Mouse (Mus musculus) CH12.LX (cell line): ENCODE measurements around the gene Zfp239. TPM values are rescaled to one million over a fixed set of nuclear protein-coding genes. Genes with fewer than 3 reads are reported as not detected.

Experiments
- DNase-seq: peaks from one replicate; pipeline ENCODE4 v3.0.0-alpha.2; 2013; ENCODE audit errors: extremely low read depth
- H3K27ac ChIP-seq: 2 replicates; pipeline ENCODE4 v1.5.1; 2012; ENCODE audit warnings: low read depth, mild to moderate bottlenecking, control low read depth, moderate library complexity; ENCODE audit not compliant: insufficient read depth
- H3K27me3 ChIP-seq: replicated peaks from 2 replicates; pipeline ENCODE3; 2012; ENCODE audit warnings: inconsistent platforms
- H3K36me3 ChIP-seq, 2 experiments: replicated peaks in 1 of 2; 2 replicates each; pipeline versions ENCODE3 to v1.6.1; 2012; ENCODE audit warnings: inconsistent platforms in 1 of 2, low read length in 1 of 2, mild to moderate bottlenecking in 1 of 2, mixed read lengths in 1 of 2, moderate library complexity in 1 of 2; ENCODE audit not compliant: control insufficient read depth in 1 of 2, insufficient read depth in 1 of 2
- H3K4me1 ChIP-seq, 2 experiments: 2 replicates each; pipeline ENCODE4 v1.6.1; 2012; ENCODE audit warnings: inconsistent platforms in 1 of 2, moderate library complexity in 1 of 2; ENCODE audit not compliant: insufficient read depth in 2 of 2, control insufficient read depth in 1 of 2
- H3K4me2 ChIP-seq: 2 replicates; pipeline ENCODE4 v1.6.1; 2012; ENCODE audit warnings: low read depth, mild to moderate bottlenecking, control low read depth; ENCODE audit not compliant: poor library complexity, insufficient read depth, severe bottlenecking
- H3K4me3 ChIP-seq, 3 experiments: fragments of 150-350 bp in 1 of 3; sonication (generic) in 1 of 3; replicated peaks in 1 of 3; 2 replicates each; pipeline versions ENCODE3 to v1.5.1; 2011 to 2012; ENCODE audit warnings: low read depth in 2 of 3, low read length in 2 of 3, mild to moderate bottlenecking in 2 of 3, moderate library complexity in 2 of 3, control low read depth in 1 of 3, improper control_type of control experiment in 1 of 3, inconsistent platforms in 1 of 3, mixed read lengths in 1 of 3; ENCODE audit not compliant: poor library complexity in 1 of 3
- H3K79me2 ChIP-seq: replicated peaks from 2 replicates; pipeline ENCODE4 v1.6.1; 2012; ENCODE audit warnings: mild to moderate bottlenecking, moderate library complexity; ENCODE audit not compliant: control insufficient read depth, poor library complexity, insufficient read depth, severe bottlenecking; ENCODE audit errors: extremely low read depth
- H3K9ac ChIP-seq: 2 replicates; pipeline ENCODE4 v1.6.1; 2012; ENCODE audit warnings: low read depth, mild to moderate bottlenecking, control low read depth, moderate library complexity; ENCODE audit not compliant: insufficient read depth
- H3K9me3 ChIP-seq: replicated peaks from 2 replicates; pipeline ENCODE3; 2012; ENCODE audit warnings: low read length, inconsistent platforms, mixed read lengths
- BHLHE40 ChIP-seq: IDR thresholded peaks from 2 replicates; pipeline ENCODE4 v1.6.1; 2011; ENCODE audit warnings: mild to moderate bottlenecking, low read depth, low read length, improper control_type of control experiment
- CHD1 ChIP-seq: IDR thresholded peaks from 2 replicates; pipeline ENCODE4 v1.6.1; 2012; ENCODE audit warnings: low read depth, low read length, improper control_type of control experiment, inconsistent platforms
- CHD2 ChIP-seq: IDR thresholded peaks from 2 replicates; pipeline ENCODE4 v1.6.1; 2011; ENCODE audit warnings: low read length, improper control_type of control experiment
- CTCF ChIP-seq, 2 experiments: IDR thresholded peaks in 1 of 2; conservative IDR thresholded peaks in 1 of 2; 2 replicates each; pipeline ENCODE4 v1.5.1; 2011 to 2012; ENCODE audit warnings: low read depth in 2 of 2, low read length in 2 of 2, improper control_type of control experiment in 1 of 2, inconsistent platforms in 1 of 2, mild to moderate bottlenecking in 1 of 2, moderate library complexity in 1 of 2
- E2F4 ChIP-seq: IDR thresholded peaks from 2 replicates; pipeline ENCODE4 v1.6.1; 2011; ENCODE audit warnings: low read depth, low read length, improper control_type of control experiment; ENCODE audit not compliant: insufficient replicate concordance
- ELF1 ChIP-seq: IDR thresholded peaks from 2 replicates; pipeline ENCODE4 v1.6.1; 2014; ENCODE audit warnings: low read depth, mild to moderate bottlenecking, inconsistent platforms, low read length, improper control_type of control experiment
- EP300 ChIP-seq: IDR thresholded peaks from 2 replicates; pipeline ENCODE4 v1.6.1; 2011; ENCODE audit warnings: low read length, improper control_type of control experiment
- ETS1 ChIP-seq: conservative IDR thresholded peaks from 2 replicates; pipeline ENCODE4 v1.6.1; 2012; ENCODE audit warnings: low read depth, mild to moderate bottlenecking, inconsistent platforms, low read length, improper control_type of control experiment, moderate library complexity
- GABPA ChIP-seq: IDR thresholded peaks from 2 replicates; pipeline ENCODE4 v1.6.1; 2012; ENCODE audit warnings: low read depth, low read length, improper control_type of control experiment, inconsistent platforms; ENCODE audit not compliant: insufficient replicate concordance
- HCFC1 ChIP-seq: IDR thresholded peaks from 2 replicates; pipeline ENCODE4 v1.6.1; 2012; ENCODE audit warnings: low read depth, mild to moderate bottlenecking, inconsistent platforms, low read length, improper control_type of control experiment
- IRF4 ChIP-seq: IDR thresholded peaks from 2 replicates; pipeline ENCODE4 v1.6.1; 2014; ENCODE audit warnings: low read depth, mild to moderate bottlenecking, inconsistent platforms, low read length, improper control_type of control experiment
- JUN ChIP-seq: IDR thresholded peaks from 2 replicates; pipeline ENCODE4 v1.6.1; 2011; ENCODE audit warnings: low read depth, mild to moderate bottlenecking, low read length, improper control_type of control experiment, moderate library complexity; ENCODE audit not compliant: insufficient read depth
- JUND ChIP-seq: conservative IDR thresholded peaks from 2 replicates; pipeline ENCODE4 v1.6.1; 2011; ENCODE audit warnings: low read depth, low read length, improper control_type of control experiment
- KAT2A ChIP-seq: IDR thresholded peaks from 2 replicates; pipeline ENCODE4 v1.6.1; 2012; ENCODE audit warnings: low read length, improper control_type of control experiment, inconsistent platforms; ENCODE audit not compliant: insufficient replicate concordance
- MAFK ChIP-seq: IDR thresholded peaks from 2 replicates; pipeline ENCODE4 v1.6.1; 2011; ENCODE audit warnings: low read length, improper control_type of control experiment; ENCODE audit not compliant: insufficient replicate concordance
- MAX ChIP-seq: IDR thresholded peaks from 2 replicates; pipeline ENCODE4 v1.6.1; 2011; ENCODE audit warnings: low read length, improper control_type of control experiment
- MAZ ChIP-seq: IDR thresholded peaks from 2 replicates; pipeline ENCODE4 v1.6.1; 2012; ENCODE audit warnings: low read depth, mild to moderate bottlenecking, inconsistent platforms, low read length, improper control_type of control experiment, moderate library complexity
- MEF2A ChIP-seq: IDR thresholded peaks from 2 replicates; pipeline ENCODE4 v1.6.1; 2014; ENCODE audit warnings: low read depth, mild to moderate bottlenecking, inconsistent platforms, low read length, improper control_type of control experiment, borderline replicate concordance
- MXI1 ChIP-seq: IDR thresholded peaks from 2 replicates; pipeline ENCODE4 v1.6.1; 2011; ENCODE audit warnings: mild to moderate bottlenecking, low read depth, low read length, improper control_type of control experiment
- MYC ChIP-seq: IDR thresholded peaks from 2 replicates; pipeline ENCODE4 v1.6.1; 2011; ENCODE audit warnings: low read depth, mild to moderate bottlenecking, improper control_type of control experiment, low read length
- NELFE ChIP-seq: IDR thresholded peaks from 2 replicates; pipeline ENCODE4 v1.6.1; 2011; ENCODE audit warnings: low read depth, low read length, improper control_type of control experiment
- NRF1 ChIP-seq: IDR thresholded peaks from 2 replicates; pipeline ENCODE4 v1.6.1; 2014; ENCODE audit warnings: low read depth, mild to moderate bottlenecking, inconsistent platforms, low read length, improper control_type of control experiment, moderate library complexity
- PAX5 ChIP-seq: IDR thresholded peaks from 2 replicates; pipeline ENCODE4 v1.6.1; 2012; ENCODE audit warnings: low read length, inconsistent platforms, mixed read lengths
- POLR2A ChIP-seq: IDR thresholded peaks from 2 replicates; pipeline ENCODE4 v1.6.1; 2011; ENCODE audit warnings: low read depth, mild to moderate bottlenecking, improper control_type of control experiment, low read length
- POLR2AphosphoS2 ChIP-seq: IDR thresholded peaks from 2 replicates; pipeline ENCODE4 v1.6.1; 2011; ENCODE audit warnings: low read depth, low read length, improper control_type of control experiment
- RAD21 ChIP-seq: IDR thresholded peaks from 2 replicates; pipeline ENCODE4 v1.6.1; 2011; ENCODE audit warnings: low read depth, mild to moderate bottlenecking, low read length, improper control_type of control experiment, moderate library complexity
- RCOR1 ChIP-seq: conservative IDR thresholded peaks from 2 replicates; pipeline ENCODE4 v1.6.1; 2012; ENCODE audit warnings: low read depth, mild to moderate bottlenecking, inconsistent platforms, low read length, improper control_type of control experiment
- SIN3A ChIP-seq: IDR thresholded peaks from 2 replicates; pipeline ENCODE4 v1.6.1; 2012; ENCODE audit warnings: low read length, improper control_type of control experiment, inconsistent platforms
- SMC3 ChIP-seq: IDR thresholded peaks from 2 replicates; pipeline ENCODE4 v1.6.1; 2011; ENCODE audit warnings: low read depth, low read length, improper control_type of control experiment
- TBP ChIP-seq: conservative IDR thresholded peaks from 2 replicates; pipeline ENCODE4 v1.6.1; 2011; ENCODE audit warnings: low read depth, low read length, improper control_type of control experiment
- TCF12 ChIP-seq: IDR thresholded peaks from 2 replicates; pipeline ENCODE4 v1.6.1; 2014; ENCODE audit warnings: low read depth, mild to moderate bottlenecking, inconsistent platforms, low read length, improper control_type of control experiment
- UBTF ChIP-seq: IDR thresholded peaks from 2 replicates; pipeline ENCODE4 v1.6.1; 2012; ENCODE audit warnings: low read depth, mild to moderate bottlenecking, inconsistent platforms, low read length, improper control_type of control experiment, moderate library complexity
- USF1 ChIP-seq: IDR thresholded peaks from 2 replicates; pipeline ENCODE4 v1.6.1; 2014; ENCODE audit warnings: low read depth, mild to moderate bottlenecking, inconsistent platforms, low read length, improper control_type of control experiment
- USF2 ChIP-seq: conservative IDR thresholded peaks from 2 replicates; pipeline ENCODE4 v1.6.1; 2011; ENCODE audit warnings: low read depth, low read length, improper control_type of control experiment
- ZC3H11A ChIP-seq: IDR thresholded peaks from 2 replicates; pipeline ENCODE4 v1.6.1; 2012; ENCODE audit warnings: low read depth, mild to moderate bottlenecking, inconsistent platforms, low read length, improper control_type of control experiment
- ZKSCAN1 ChIP-seq: IDR thresholded peaks from 2 replicates; pipeline ENCODE4 v1.6.1; 2012; ENCODE audit warnings: low read depth, inconsistent platforms, low read length, improper control_type of control experiment, borderline replicate concordance
- ZMIZ1 ChIP-seq: IDR thresholded peaks from 2 replicates; pipeline ENCODE4 v1.6.1; 2012; ENCODE audit warnings: low read depth, mild to moderate bottlenecking, inconsistent platforms, low read length, improper control_type of control experiment
- ZNF384 ChIP-seq: IDR thresholded peaks from 2 replicates; pipeline ENCODE4 v1.6.1; 2012; ENCODE audit warnings: low read depth, low read length, improper control_type of control experiment, inconsistent platforms
- dilution Hi-C: fragments of 300-500 bp; cut with MboI; formaldehyde crosslinking; loops from 2 replicates; pipeline ENCODE4 v1.14.3; 2020; ENCODE audit warnings: low sequenced_read_pairs; ENCODE audit not compliant: extremely low pct_unique_long_range_greater_than_20kb, extremely low pct_ligation_motif_present
- in situ Hi-C: fragments of 300-500 bp; cut with MboI; formaldehyde crosslinking; loops from 3 replicates; pipeline ENCODE4 v1.14.3; 2019; ENCODE audit warnings: low sequenced_read_pairs, low pct_ligation_motif_present, low pct_unique_long_range_greater_than_20kb, mixed read lengths
- polyA plus RNA-seq: library from polyadenylated mRNA; unstranded; fragments of >175 nt; gene quantifications from 2 replicates; pipeline ENCODE4 v1.2.1, GENCODE M21; 2012; ENCODE audit warnings: low read depth; ENCODE audit not compliant: insufficient read length
- total RNA-seq, 2 experiments: library from RNA; depleted of rRNA; stranded (reverse); fragments of 300-350 nt in 1 of 2; fragments of >200 nt in 1 of 2; gene quantifications; 2 replicates each; pipeline ENCODE4 v1.2.3; 2012 to 2014

Zfp239 gene
- total and polyA plus RNA-seq, 3 experiments, result 13.1 to 19.6 (median 16.6) TPM

- Histone ChIP-seq H3K4me1 (peaks cover 5 to 68% of the 10 kb centered on the region in 2 experiments; a peak in 3 of 4 replicates), H3K9me3 (no peaks in the 10 kb centered on the region), H3K36me3 (peaks cover 22 to 60% of the 10 kb centered on the region in 2 experiments), H3K4me2 (peak overlapping the region; percentile 80), H3K4me3 (peak overlapping the region; percentile 64 to 75 (median 65)), H3K27ac (peak overlapping the region; percentile 84), H3K9ac (peak overlapping the region; percentile 83), H3K27me3 (no peaks in the 10 kb centered on the region), H3K79me2 (peaks cover 90% of the 10 kb centered on the region)
- peak; percentile 92 for DNase-seq
- TF ChIP-seq POLR2A, result peak; percentile 91
- TF ChIP-seq MAX, result peak; percentile 84
- no peak for TF ChIP-seq JUN
- peak; percentile 88; the same call in 1 of the 2 replicates for TF ChIP-seq E2F4
- TF ChIP-seq SIN3A, result peak; percentile 86
- no peak for TF ChIP-seq CTCF (conservative IDR thresholded peaks at IDR 0.05 in 1 of 2, IDR thresholded peaks at IDR 0.05 in 1 of 2; ENCODE audit: low read depth in 2 of 2, low read length in 2 of 2)
- no peak for TF ChIP-seq PAX5
- no peak for TF ChIP-seq RAD21
- peak; percentile 88 for TF ChIP-seq ELF1
- TF ChIP-seq ZC3H11A, result no peak
- TF ChIP-seq KAT2A, result 0 out of 2 replicates have a peak, but pooled peaks have one; percentile 36
- peak; percentile 84 for TF ChIP-seq USF1
- TF ChIP-seq UBTF, result peak; percentile 73; the same call in 1 of the 2 replicates
- peak; percentile 66 for TF ChIP-seq TCF12
- TF ChIP-seq ETS1, result peak; percentile 63
- TF ChIP-seq NRF1, result peak; percentile 71
- peak; percentile 71 for TF ChIP-seq IRF4
- peak; percentile 84 for TF ChIP-seq RCOR1
- peak; percentile 9; the same call in 1 of the 2 replicates for TF ChIP-seq SMC3
- TF ChIP-seq USF2, result peak; percentile 62
- TF ChIP-seq MAZ, result peak; percentile 74
- peak; percentile 87 for TF ChIP-seq MXI1
- TF ChIP-seq MYC, result peak; percentile 79
- no peak for TF ChIP-seq JUND
- peak; percentile 71 for TF ChIP-seq CHD1
- peak; percentile 77; the same call in 1 of the 2 replicates for TF ChIP-seq POLR2AphosphoS2
- TF ChIP-seq EP300, result peak; percentile 68
- TF ChIP-seq BHLHE40, result peak; percentile 89
- TF ChIP-seq MEF2A, result peak; percentile 41; the same call in 1 of the 2 replicates
- peak; percentile 70 for TF ChIP-seq HCFC1
- 0 out of 2 replicates have a peak, but pooled peaks have one; percentile 43 for TF ChIP-seq TBP
- TF ChIP-seq ZNF384, result peak; percentile 25; the same call in 1 of the 2 replicates
- no peak for TF ChIP-seq GABPA
- TF ChIP-seq NELFE, result peak; percentile 72
- TF ChIP-seq ZMIZ1, result peak; percentile 85
- 0 out of 2 replicates have a peak, but pooled peaks have one; percentile 29 for TF ChIP-seq MAFK
- no peak for TF ChIP-seq ZKSCAN1
- no peak; the same call in none of the 2 replicates for TF ChIP-seq CHD2
- dilution Hi-C loops, result no loop called here
- in situ Hi-C loops, result loop anchor here (5.0 to 10.0 kb wide), 2 partner anchors 35 to 52 kb away; partner anchors contain the start of gene Zfp239
These were observed 55.0 kb downstream of the Zfp239 start for GRCm38 (mm10) chr6:117916737-117917426.
